Mouse (Mus musculus) kidney, adult 2 months (tissue): ENCODE measurements around the gene Clint1.

ENCODE experiments used
- CTCF ChIP-seq: fragments of 200-500 bp; conservative IDR thresholded peaks from 2 replicates; pipeline ENCODE4 v1.5.1; 2011; ENCODE audit warnings: low read depth, mild to moderate bottlenecking, control low read depth, low read length, moderate library complexity, mixed read lengths; ENCODE audit not compliant: insufficient read depth, insufficient read length
- POLR2A ChIP-seq: fragments of 200-500 bp; IDR thresholded peaks from one replicate; pipeline ENCODE4 v1.6.1; 2011; ENCODE audit warnings: low read depth, low read length, control low read depth

GRCm38 (mm10) chr11:45900233-45901015 is 48.6 kb downstream of the Clint1 start:
- TF ChIP-seq CTCF: no peak
- no peak for TF ChIP-seq POLR2A
